Mouse (Mus musculus) neural tube, embryonic 15.5 days (tissue): Measurements from ENCODE around the gene Pnn. TPM values are rescaled to one million over a fixed set of nuclear protein-coding genes. Genes with fewer than 3 reads are reported as not detected.

Experiments
- ATAC-seq: fragments of 200-750 bp; cut with Nextera tagmentation; 2 replicates; pipeline ENCODE4 v1.8.0; 2017; ENCODE audit warnings: mild to moderate bottlenecking, moderate TSS enrichment, moderate library complexity; ENCODE audit not compliant: low FRiP score
- H3K27ac ChIP-seq: fragments of 300-500 bp; sonication (generic); replicated peaks from 2 replicates; pipeline ENCODE4 v1.5.1; 2015; ENCODE audit warnings: mild to moderate bottlenecking, inconsistent platforms
- H3K27me3 ChIP-seq: fragments of 300-500 bp; sonication (generic); replicated peaks from 2 replicates; pipeline ENCODE4 v1.6.1; 2015; ENCODE audit warnings: inconsistent platforms
- H3K36me3 ChIP-seq: fragments of 300-500 bp; sonication (generic); 2 replicates; pipeline ENCODE4 v1.6.1; 2015; ENCODE audit warnings: inconsistent platforms
- H3K4me1 ChIP-seq: fragments of 300-500 bp; sonication (generic); 2 replicates; pipeline ENCODE4 v1.6.1; 2015; ENCODE audit warnings: inconsistent platforms
- H3K4me2 ChIP-seq: fragments of 300-500 bp; sonication (generic); 2 replicates; pipeline ENCODE4 v1.6.1; 2015; ENCODE audit warnings: inconsistent platforms, mild to moderate bottlenecking, moderate library complexity
- H3K4me3 ChIP-seq: fragments of 300-500 bp; sonication (generic); replicated peaks from 2 replicates; pipeline ENCODE4 v1.5.1; 2015; ENCODE audit warnings: mild to moderate bottlenecking, inconsistent platforms
- H3K9ac ChIP-seq: fragments of 300-500 bp; sonication (generic); replicated peaks from 2 replicates; pipeline ENCODE4 v1.6.1; 2015; ENCODE audit warnings: mild to moderate bottlenecking, inconsistent platforms
- H3K9me3 ChIP-seq: fragments of 300-500 bp; sonication (generic); replicated peaks from 2 replicates; pipeline ENCODE4 v1.6.1; 2016; ENCODE audit warnings: inconsistent platforms
- WGBS: fragments of 180-500 bp; shearing (Covaris S2); methylation state at CpG from one replicate; pipeline ENCODE4 v1.1.7; 2015; ENCODE audit warnings: mixed read lengths; 5-methylcytosine and 5-hydroxymethylcytosine counted together
- polyA plus RNA-seq: library from polyadenylated mRNA; unstranded; fragments of >200 nt; fragmentation: Nextera tagmentation; extraction: Ambion mirVana; gene quantifications from 2 replicates; pipeline ENCODE4 v1.2.1, GENCODE M21; 2015

Gene Pnn
- polyA plus RNA-seq, 1 experiment from 2014 or later = 84.3 TPM

DNA sequence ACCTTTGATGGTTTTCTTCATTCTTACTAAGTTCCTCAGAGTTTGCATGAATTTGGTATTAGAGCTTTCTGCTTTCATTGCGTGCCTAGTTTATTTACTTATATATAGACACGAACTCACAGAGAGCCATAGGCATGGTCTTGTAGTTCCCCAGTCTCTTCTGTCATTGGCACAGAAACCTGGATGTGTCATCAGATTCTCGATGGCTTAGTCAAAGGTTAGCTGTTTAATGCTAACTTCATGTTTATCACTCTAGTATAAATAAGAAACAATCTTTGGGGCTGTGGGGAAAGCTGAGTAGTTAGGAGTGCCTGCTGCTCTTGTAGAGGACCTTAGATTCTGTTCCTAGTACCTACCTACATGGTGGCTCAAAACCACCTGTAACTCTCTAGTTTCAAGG, 10.3 kb downstream of the Pnn start:
- WGBS = 95% methylated on average over 3 of the region's 3 CpGs
- H3K4me3 ChIP-seq = no peak overlapping the region
- no peak overlapping the region for H3K9ac ChIP-seq
- H3K4me2 ChIP-seq = no peak overlapping the region
- H3K4me1 ChIP-seq = no peaks in the 10 kb centered on the region
- no peaks in the 10 kb centered on the region for H3K9me3 ChIP-seq
- H3K27me3 ChIP-seq = no peaks in the 10 kb centered on the region
- no peak for ATAC-seq
- H3K27ac ChIP-seq = no peak overlapping the region
- H3K36me3 ChIP-seq = peaks cover 11% of the 10 kb centered on the region

GRCm38 (mm10) chr12:59077883-59078282, 11.2 kb downstream of the Pnn start:
- H3K4me2 ChIP-seq = no peak overlapping the region
- WGBS = 95% methylated on average over 3 of the region's 3 CpGs
- no peak for ATAC-seq

GRCm38 (mm10) chr12:59080461-59080860, 13.8 kb downstream of the Pnn start:
- Histone ChIP-seq H3K4me2 (no peak overlapping the region), H3K27ac (no peak overlapping the region), H3K36me3 (no peaks in the 10 kb centered on the region), H3K4me3 (no peak overlapping the region), H3K9me3 (no peaks in the 10 kb centered on the region), H3K27me3 (no peaks in the 10 kb centered on the region), H3K4me1 (no peaks in the 10 kb centered on the region), H3K9ac (no peak overlapping the region)
- 90% methylated on average over 4 of the region's 4 CpGs for WGBS
- ATAC-seq = no peak

More at GRCm38 (mm10) chr12:59077883-59078282, 11.2 kb downstream of the Pnn start:
- no peaks in the 10 kb centered on the region for H3K4me1 ChIP-seq
- no peak overlapping the region for H3K27ac ChIP-seq
- H3K27me3 ChIP-seq = no peaks in the 10 kb centered on the region
- H3K9ac ChIP-seq = no peak overlapping the region
- peaks cover 3% of the 10 kb centered on the region; the same call in 1 of the 2 replicates for H3K36me3 ChIP-seq
- H3K4me3 ChIP-seq = no peak overlapping the region
- no peaks in the 10 kb centered on the region for H3K9me3 ChIP-seq

DNA sequence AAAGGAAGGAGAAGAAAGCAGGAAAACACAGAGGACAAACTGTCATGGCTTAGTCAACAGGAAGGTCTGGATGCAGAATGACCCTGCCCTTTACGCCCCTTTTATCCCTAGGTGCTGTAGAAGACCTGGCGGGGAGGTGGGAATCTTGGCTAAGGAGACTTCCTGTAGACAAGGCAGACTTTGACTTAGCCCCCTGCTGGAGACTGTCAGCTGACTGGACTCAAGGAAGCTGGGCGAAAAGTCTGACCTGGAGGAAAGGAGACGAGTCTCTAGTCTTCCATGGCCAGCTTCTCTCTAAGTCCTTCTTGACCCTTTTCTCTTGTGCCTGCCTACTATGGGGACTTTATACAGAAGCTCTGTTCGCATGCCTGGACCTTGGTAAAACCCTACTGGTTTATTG, 17.8 kb downstream of the Pnn start:
- Histone ChIP-seq H3K27ac (no peak overlapping the region), H3K27me3 (no peaks in the 10 kb centered on the region), H3K4me3 (no peak overlapping the region), H3K4me1 (no peaks in the 10 kb centered on the region), H3K9ac (no peak overlapping the region), H3K9me3 (no peaks in the 10 kb centered on the region), H3K36me3 (no peaks in the 10 kb centered on the region), H3K4me2 (no peak overlapping the region)
- WGBS = 79% methylated on average over 5 of the region's 5 CpGs
- ATAC-seq = no peak

DNA sequence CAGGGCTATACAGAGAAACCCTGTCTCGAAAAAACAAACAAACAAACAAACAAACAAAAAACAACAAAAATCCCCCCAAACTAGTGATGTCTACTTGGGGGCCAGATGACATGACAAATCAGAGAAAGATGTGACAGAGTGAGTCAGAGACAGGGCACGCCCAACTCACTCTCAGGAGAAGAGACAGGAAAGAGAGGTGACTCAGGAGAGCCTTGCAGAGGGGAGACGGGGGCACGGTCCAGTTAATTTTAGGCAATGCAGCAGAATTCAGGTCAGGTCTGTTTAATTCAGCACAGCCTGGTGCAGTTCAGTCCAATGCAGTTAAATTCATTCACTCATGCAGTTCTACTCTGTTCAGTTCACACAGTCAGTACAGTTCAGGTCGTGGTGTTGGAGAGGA, 19.5 kb downstream of the Pnn start:
- no peaks in the 10 kb centered on the region for H3K4me1 ChIP-seq
- 87% methylated on average over 5 of the region's 5 CpGs for WGBS
- no peak overlapping the region for H3K4me3 ChIP-seq
- ATAC-seq = no peak
- H3K27ac ChIP-seq = no peak overlapping the region
- H3K9ac ChIP-seq = no peak overlapping the region
- no peaks in the 10 kb centered on the region for H3K27me3 ChIP-seq
- H3K9me3 ChIP-seq = no peaks in the 10 kb centered on the region
- no peak overlapping the region for H3K4me2 ChIP-seq
- H3K36me3 ChIP-seq = no peaks in the 10 kb centered on the region

DNA sequence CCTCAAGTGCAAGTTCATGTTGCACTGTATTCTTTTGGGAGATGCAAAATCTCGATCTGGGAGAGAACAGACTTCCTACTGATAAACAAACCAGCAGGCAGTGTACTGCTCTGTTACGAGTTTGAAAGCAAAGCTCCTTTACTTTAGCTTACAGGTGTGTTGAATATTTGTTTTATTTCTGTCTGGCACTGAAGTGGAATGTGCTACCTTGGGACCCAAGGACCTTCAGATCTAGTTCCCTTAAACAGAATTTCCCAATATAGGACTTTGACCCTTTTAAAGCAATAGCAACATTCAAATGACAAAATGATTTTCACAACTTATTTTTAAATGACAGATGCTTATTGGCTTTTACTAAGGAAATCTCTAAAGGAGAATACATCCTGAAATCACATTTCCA, 26.9 kb downstream of the Pnn start:
- no peaks in the 10 kb centered on the region for H3K27me3 ChIP-seq
- H3K9me3 ChIP-seq = no peaks in the 10 kb centered on the region
- H3K9ac ChIP-seq = no peak overlapping the region
- no peak for ATAC-seq
- WGBS = 65% methylated on average over 2 of the region's 2 CpGs
- H3K4me3 ChIP-seq = no peak overlapping the region
- no peak overlapping the region for H3K27ac ChIP-seq
- no peak overlapping the region for H3K4me2 ChIP-seq
- no peaks in the 10 kb centered on the region for H3K4me1 ChIP-seq
- H3K36me3 ChIP-seq = no peaks in the 10 kb centered on the region

- no peak for ATAC-seq
- no peaks in the 10 kb centered on the region for H3K4me1 ChIP-seq
- H3K4me3 ChIP-seq = no peak within 1 kb of the TSS
- no peak within 1 kb of the TSS for H3K4me2 ChIP-seq
- H3K36me3 ChIP-seq = no peaks in the 10 kb centered on the region
- no peak within 1 kb of the TSS for H3K9ac ChIP-seq
- no peak within 1 kb of the TSS for H3K27ac ChIP-seq
- WGBS = 77% methylated on average over 19 of the region's 19 CpGs
- H3K27me3 ChIP-seq = no peaks in the 10 kb centered on the region
- no peaks in the 10 kb centered on the region for H3K9me3 ChIP-seq
These were observed 28.7 kb downstream of the Pnn start, which contains the start of gene Mia2 for GRCm38 (mm10) chr12:59095104-59096025. Gene Mia2, plus strand, starts transcription at chr12:59095799.

DNA sequence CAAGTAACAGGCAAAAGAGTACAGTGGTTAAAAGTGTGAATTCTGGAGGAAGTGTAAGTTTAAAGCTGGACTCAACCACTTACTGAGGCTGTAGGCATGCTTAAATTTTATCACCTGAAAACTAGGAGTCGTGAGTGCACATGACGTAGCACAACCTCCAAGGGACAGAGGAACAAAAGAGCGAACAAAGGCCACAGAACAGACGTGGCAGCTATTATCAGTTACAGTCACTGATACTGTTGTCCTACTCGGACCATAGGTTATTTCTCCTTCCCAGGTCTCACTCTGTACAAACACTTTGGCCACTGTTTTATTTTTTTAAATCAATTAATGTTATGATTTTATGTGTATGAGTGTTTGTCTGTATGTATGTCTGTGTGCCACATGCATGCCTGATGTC, 38.1 kb downstream of the Pnn start:
- Histone ChIP-seq H3K9ac (no peak overlapping the region), H3K4me2 (no peak overlapping the region), H3K27me3 (no peaks in the 10 kb centered on the region), H3K4me1 (no peaks in the 10 kb centered on the region), H3K36me3 (no peaks in the 10 kb centered on the region), H3K27ac (no peak overlapping the region), H3K4me3 (no peak overlapping the region), H3K9me3 (no peaks in the 10 kb centered on the region)
- no peak for ATAC-seq
- WGBS = 73% methylated on average over 5 of the region's 5 CpGs

GRCm38 (mm10) chr12:59105914-59106313, 39.2 kb downstream of the Pnn start:
- Histone ChIP-seq H3K27ac (no peak overlapping the region), H3K9me3 (no peaks in the 10 kb centered on the region), H3K9ac (no peak overlapping the region), H3K36me3 (no peaks in the 10 kb centered on the region), H3K27me3 (no peaks in the 10 kb centered on the region), H3K4me3 (no peak overlapping the region), H3K4me1 (no peaks in the 10 kb centered on the region), H3K4me2 (no peak overlapping the region)
- ATAC-seq = no peak
- 79% methylated on average over 6 of the region's 6 CpGs for WGBS

- Histone ChIP-seq H3K4me3 (no peak overlapping the region), H3K9me3 (no peaks in the 10 kb centered on the region), H3K4me2 (no peak overlapping the region), H3K27ac (no peak overlapping the region), H3K36me3 (no peaks in the 10 kb centered on the region), H3K27me3 (no peaks in the 10 kb centered on the region), H3K9ac (no peak overlapping the region), H3K4me1 (no peaks in the 10 kb centered on the region)
- ATAC-seq = no peak
- WGBS = 93% methylated on average over 5 of the region's 5 CpGs
These were observed 39.8 kb downstream of the Pnn start for GRCm38 (mm10) chr12:59106491-59106890.

GRCm38 (mm10) chr12:59107926-59108325, 41.2 kb downstream of the Pnn start:
- Histone ChIP-seq H3K27me3 (no peaks in the 10 kb centered on the region), H3K4me2 (no peak overlapping the region), H3K9me3 (no peaks in the 10 kb centered on the region), H3K36me3 (no peaks in the 10 kb centered on the region), H3K4me1 (no peaks in the 10 kb centered on the region), H3K27ac (no peak overlapping the region), H3K9ac (no peak overlapping the region), H3K4me3 (no peak overlapping the region)
- 86% methylated on average over 4 of the region's 4 CpGs for WGBS
- ATAC-seq = no peak

DNA sequence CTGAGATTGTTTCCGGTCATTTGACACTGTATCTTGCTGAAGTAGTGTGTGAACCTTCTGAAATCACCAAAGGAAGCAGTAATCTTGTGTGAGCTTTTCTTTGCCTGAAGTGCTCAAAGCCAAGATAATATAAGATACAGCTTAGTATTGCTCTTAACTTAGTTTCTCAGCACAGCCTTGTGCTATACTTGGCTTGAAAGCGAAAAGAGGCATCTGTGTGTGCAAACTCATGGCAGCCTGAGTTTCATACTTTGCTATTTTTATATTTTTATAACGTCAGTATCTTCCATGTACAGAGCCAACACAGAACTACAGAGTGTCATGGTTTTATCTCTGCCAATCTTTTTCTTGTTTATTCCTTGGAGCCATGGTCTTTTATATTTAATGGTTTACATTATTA, 50.5 kb downstream of the Pnn start:
- H3K27ac ChIP-seq = no peak overlapping the region

More for the DNA sequence above, 50.5 kb downstream of the Pnn start:
- 87% methylated on average over 3 of the region's 3 CpGs for WGBS
- Histone ChIP-seq H3K9ac (no peak overlapping the region), H3K27me3 (no peaks in the 10 kb centered on the region), H3K4me1 (no peaks in the 10 kb centered on the region), H3K4me2 (no peak overlapping the region), H3K4me3 (no peak overlapping the region), H3K9me3 (no peaks in the 10 kb centered on the region), H3K36me3 (no peaks in the 10 kb centered on the region)
- ATAC-seq = no peak
